Mouse (Mus musculus) kidney, postnatal 0 days (tissue): ENCODE measurements around the gene Irf2bp2. TPM values are rescaled to one million over a fixed set of nuclear protein-coding genes. Genes with fewer than 3 reads are reported as not detected.

Source experiments
- ATAC-seq: fragments of 200-750 bp; cut with Nextera tagmentation; replicated peaks from 2 replicates; pipeline ENCODE4 v1.8.0; 2017; ENCODE audit warnings: low read depth, moderate number of reproducible peaks, moderate TSS enrichment, moderate library complexity; ENCODE audit not compliant: low FRiP score
- DNase-seq: peaks from one replicate; pipeline ENCODE4 v3.0.0-alpha.2; 2016; ENCODE audit warnings: low spot score
- H3K27ac ChIP-seq: fragments of 300-500 bp; sonication (generic); 2 replicates; pipeline ENCODE4 v1.5.1; 2014; ENCODE audit warnings: mild to moderate bottlenecking
- H3K27me3 ChIP-seq: fragments of 300-500 bp; sonication (generic); 2 replicates; pipeline ENCODE4 v1.6.1; 2014; ENCODE audit warnings: low read length, mixed read lengths; ENCODE audit not compliant: insufficient read depth
- H3K36me3 ChIP-seq: fragments of 300-500 bp; sonication (generic); 2 replicates; pipeline ENCODE4 v1.6.1; 2014; ENCODE audit warnings: low read length, mixed read lengths; ENCODE audit not compliant: insufficient read depth
- H3K4me1 ChIP-seq: fragments of 300-500 bp; sonication (generic); replicated peaks from 2 replicates; pipeline ENCODE4 v1.6.1; 2014; ENCODE audit warnings: antibody characterized with exemption, low read length, mixed read lengths; ENCODE audit not compliant: insufficient read depth
- H3K4me2 ChIP-seq: fragments of 300-500 bp; sonication (generic); 2 replicates; pipeline ENCODE4 v1.6.1; 2014; ENCODE audit warnings: mild to moderate bottlenecking, low read length, moderate library complexity, mixed read lengths
- H3K4me3 ChIP-seq: fragments of 300-500 bp; sonication (generic); replicated peaks from 2 replicates; pipeline ENCODE4 v1.5.1; 2014; ENCODE audit warnings: low read depth, low read length
- H3K9ac ChIP-seq: fragments of 300-500 bp; sonication (generic); 2 replicates; pipeline ENCODE4 v1.6.1; 2014; ENCODE audit warnings: low read depth, low read length
- H3K9me3 ChIP-seq: fragments of 300-500 bp; sonication (generic); replicated peaks from 2 replicates; pipeline ENCODE4 v1.6.1; 2016; ENCODE audit warnings: low read length, inconsistent platforms, mixed read lengths
- CTCF ChIP-seq: IDR thresholded peaks from 2 replicates; pipeline ENCODE4 v1.5.1; 2016; ENCODE audit warnings: antibody characterized with exemption, low read depth, mild to moderate bottlenecking, moderate library complexity
- WGBS: fragments of 180-500 bp; shearing (Covaris S2); extraction: QIAGEN DNeasy Blood & Tissue Kit; methylation state at CpG from one replicate; pipeline ENCODE4 v1.1.7; 2014; 5-methylcytosine and 5-hydroxymethylcytosine counted together
- polyA plus RNA-seq: library from polyadenylated mRNA; unstranded; fragments of >200 nt; fragmentation: Nextera tagmentation; extraction: Ambion mirVana; gene quantifications from 2 replicates; pipeline ENCODE4 v1.2.1, GENCODE M21; 2015

The Irf2bp2 gene
- polyA plus RNA-seq, 1 experiment from 2014 or later = 15.6 TPM

- Histone ChIP-seq H3K9me3 (no peaks in the 10 kb centered on the region), H3K4me2 (no peak overlapping the region), H3K27ac (no peak overlapping the region), H3K36me3 (no peaks in the 10 kb centered on the region), H3K9ac (no peak overlapping the region), H3K4me1 (peaks cover 20% of the 10 kb centered on the region), H3K4me3 (no peak overlapping the region), H3K27me3 (no peaks in the 10 kb centered on the region)
- DNase-seq = no peak
- WGBS = 100% methylated on average over 1 of the region's 1 CpGs
- no peak for ATAC-seq
- TF ChIP-seq CTCF = no peak
Observed at GRCm38 (mm10) chr8:126569638-126570037, 24.1 kb downstream of the Irf2bp2 start.

GRCm38 (mm10) chr8:126567674-126568073 is 26.1 kb downstream of the Irf2bp2 start:
- TF ChIP-seq CTCF = no peak
- Histone ChIP-seq H3K4me1 (peaks cover 20% of the 10 kb centered on the region), H3K27me3 (no peaks in the 10 kb centered on the region), H3K4me3 (no peak overlapping the region), H3K4me2 (no peak overlapping the region), H3K9ac (no peak overlapping the region), H3K27ac (peak overlapping the region; percentile 89; the same call in 1 of the 2 replicates), H3K9me3 (no peaks in the 10 kb centered on the region), H3K36me3 (no peaks in the 10 kb centered on the region)
- DNase-seq = no peak
- ATAC-seq = 0 out of 2 replicates have a peak, but pooled peaks have one; percentile 9
- WGBS = 51% methylated on average over 2 of the region's 2 CpGs

GRCm38 (mm10) chr8:126566446-126567062 is 27.2 kb downstream of the Irf2bp2 start:
- Histone ChIP-seq H3K4me2 (no peak overlapping the region), H3K9ac (no peak overlapping the region), H3K27ac (peak overlapping the region; percentile 89), H3K4me1 (peaks cover 20% of the 10 kb centered on the region), H3K4me3 (no peak overlapping the region), H3K27me3 (no peaks in the 10 kb centered on the region), H3K9me3 (no peaks in the 10 kb centered on the region), H3K36me3 (no peaks in the 10 kb centered on the region)
- DNase-seq = peak; percentile 90
- WGBS = 7% methylated on average over 14 of the region's 14 CpGs
- no peak for TF ChIP-seq CTCF
- peak; percentile 60; the same call in 1 of the 2 replicates for ATAC-seq

GRCm38 (mm10) chr8:126565954-126566445 is 27.8 kb downstream of the Irf2bp2 start:
- 37% methylated on average over 6 of the region's 6 CpGs for WGBS
- Histone ChIP-seq H3K9me3 (no peaks in the 10 kb centered on the region), H3K4me1 (peaks cover 20% of the 10 kb centered on the region), H3K36me3 (no peaks in the 10 kb centered on the region), H3K27me3 (no peaks in the 10 kb centered on the region), H3K4me2 (no peak overlapping the region), H3K9ac (no peak overlapping the region), H3K27ac (peak overlapping the region; percentile 89), H3K4me3 (no peak overlapping the region)
- no peak for ATAC-seq
- no peak for TF ChIP-seq CTCF
- no peak for DNase-seq

- H3K9me3 ChIP-seq = no peaks in the 10 kb centered on the region
- H3K4me1 ChIP-seq = peaks cover 20% of the 10 kb centered on the region
- ATAC-seq (no peak), DNase-seq (no peak)
- 70% methylated on average over 6 of the region's 6 CpGs for WGBS
- H3K27ac ChIP-seq = no peak overlapping the region
- H3K4me3 ChIP-seq = no peak overlapping the region
- no peak for TF ChIP-seq CTCF
- H3K4me2 ChIP-seq = no peak overlapping the region
- H3K9ac ChIP-seq = no peak overlapping the region
- no peaks in the 10 kb centered on the region for H3K36me3 ChIP-seq
- H3K27me3 ChIP-seq = no peaks in the 10 kb centered on the region
Observed at GRCm38 (mm10) chr8:126565231-126565781, 28.5 kb downstream of the Irf2bp2 start.

GRCm38 (mm10) chr8:126564551-126565154 is 29.1 kb downstream of the Irf2bp2 start:
- H3K4me2 ChIP-seq = no peak overlapping the region
- H3K27me3 ChIP-seq = no peaks in the 10 kb centered on the region
- no peaks in the 10 kb centered on the region for H3K36me3 ChIP-seq
- no peak for DNase-seq
- 80% methylated on average over 9 of the region's 9 CpGs for WGBS
- H3K9me3 ChIP-seq = no peaks in the 10 kb centered on the region
- no peak overlapping the region for H3K27ac ChIP-seq
- H3K4me1 ChIP-seq = peaks cover 20% of the 10 kb centered on the region
- TF ChIP-seq CTCF = no peak
- no peak overlapping the region for H3K9ac ChIP-seq
- ATAC-seq = no peak
- no peak overlapping the region for H3K4me3 ChIP-seq
